Mouse (Mus musculus) natural killer cell, adult 2 months (primary cell): ENCODE measurements at regions not wholly inside any gene's neighbourhood (a gene's known extent, or its start where the extent isn't known, plus 50 kb on each side); places are given as distances from the start of the nearest gene placed in this dataset.

Experiments
- DNase-seq, 2 experiments: peaks; one replicate each; pipeline ENCODE4 v3.0.0; 2022; ENCODE audit warnings: low spot score in 2 of 2

GRCm38 (mm10) chr12:73830122-73830521 lies 71.1 kb upstream of the Hif1a start:
- DNase-seq, result no peak

GRCm38 (mm10) chr12:73830551-73831203 lies 70.5 kb upstream of the Hif1a start:
- no peak for DNase-seq

GRCm38 (mm10) chr12:73831204-73831595 lies 70.0 kb upstream of the Hif1a start:
- no peak for DNase-seq

DNA sequence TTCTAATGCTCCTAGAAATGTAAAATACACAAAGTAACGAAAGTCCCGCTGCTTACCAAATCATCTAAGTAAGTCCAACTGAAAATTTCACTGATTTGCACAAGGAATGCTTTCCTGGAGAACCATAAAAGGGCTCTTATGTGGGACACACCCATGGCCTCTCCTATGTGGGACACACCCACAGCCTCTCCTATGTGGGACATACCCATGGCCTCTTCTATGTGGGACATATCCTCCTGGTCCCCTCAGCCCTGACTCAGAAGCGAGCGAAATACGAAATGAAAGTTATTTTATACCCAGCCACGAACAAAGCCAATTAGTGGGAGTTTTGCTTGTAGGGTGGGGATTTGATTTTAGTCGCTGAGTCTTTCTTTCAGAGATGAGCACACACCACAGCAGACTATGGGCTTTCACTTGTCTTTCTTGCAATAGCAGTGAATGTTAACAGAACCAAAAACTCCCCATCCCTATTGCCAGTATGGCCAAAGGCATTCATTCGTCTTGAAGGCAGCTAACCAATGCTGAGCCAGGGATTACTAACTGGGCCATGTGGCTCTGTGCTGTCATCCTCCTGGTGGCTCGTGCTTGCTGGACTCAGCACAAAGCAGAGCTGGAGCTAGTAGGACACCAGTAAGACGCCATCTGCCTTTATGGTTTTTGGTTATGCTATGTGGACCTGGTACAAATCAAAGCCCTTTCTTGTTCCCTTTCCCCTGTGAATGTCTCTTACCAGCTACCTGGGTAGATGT lies 69.4 kb upstream of the Hif1a start:
- no peak for DNase-seq

DNA sequence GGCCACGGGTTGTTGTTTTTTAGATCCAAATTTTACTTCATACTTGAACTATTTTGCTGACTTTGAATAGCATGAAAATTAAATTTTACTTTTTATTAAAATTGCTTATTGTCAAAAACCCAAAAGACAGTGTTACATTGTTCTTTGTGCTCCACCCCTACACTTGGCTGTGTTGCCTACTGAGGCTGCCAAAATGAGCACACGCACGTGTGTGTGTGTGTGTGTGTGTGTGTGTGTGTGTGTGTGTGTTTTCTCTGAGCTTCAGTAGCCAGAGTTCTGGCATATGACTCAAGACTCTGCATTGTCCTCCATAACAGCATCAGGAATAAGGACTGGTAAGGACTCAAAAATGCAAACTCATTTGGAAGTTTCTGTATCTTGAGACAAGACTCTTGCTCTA lies 68.4 kb upstream of the Hif1a start:
- no peak for DNase-seq

GRCm38 (mm10) chr12:73836132-73836531 lies 65.0 kb upstream of the Hif1a start:
- no peak for DNase-seq

DNA sequence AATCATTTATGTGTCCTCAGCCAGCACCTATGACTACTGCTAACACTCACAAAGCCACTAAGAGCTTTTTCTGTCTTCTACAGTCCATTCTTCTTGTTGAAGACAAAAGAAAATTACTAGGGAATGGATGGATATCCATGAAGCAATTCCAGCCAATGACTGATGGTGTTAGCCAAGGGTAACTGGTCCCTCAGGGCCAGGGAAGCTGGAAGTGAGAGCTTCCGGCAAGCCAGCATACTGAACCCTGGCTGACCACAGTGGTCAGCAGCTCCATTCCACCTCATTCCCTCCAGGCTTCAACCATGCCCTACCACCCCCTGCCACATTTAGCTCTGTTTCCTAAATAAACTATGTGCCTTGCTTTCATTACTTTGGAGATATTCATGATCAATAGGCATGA lies 64.1 kb upstream of the Hif1a start:
- no peak for DNase-seq

- no peak for DNase-seq
Observed at GRCm38 (mm10) chr12:73837921-73838320, 63.3 kb upstream of the Hif1a start.

GRCm38 (mm10) chr12:73838330-73838729 lies 62.8 kb upstream of the Hif1a start:
- no peak for DNase-seq

- DNase-seq, result peak; percentile 11 to 32
Observed at GRCm38 (mm10) chr12:73842000-73842675, 59.0 kb upstream of the Hif1a start.

GRCm38 (mm10) chr12:73844782-73845181 lies 56.4 kb upstream of the Hif1a start:
- no peak for DNase-seq

- DNase-seq, result no peak
Observed at GRCm38 (mm10) chr12:73846672-73847071, 54.5 kb upstream of the Hif1a start.

DNA sequence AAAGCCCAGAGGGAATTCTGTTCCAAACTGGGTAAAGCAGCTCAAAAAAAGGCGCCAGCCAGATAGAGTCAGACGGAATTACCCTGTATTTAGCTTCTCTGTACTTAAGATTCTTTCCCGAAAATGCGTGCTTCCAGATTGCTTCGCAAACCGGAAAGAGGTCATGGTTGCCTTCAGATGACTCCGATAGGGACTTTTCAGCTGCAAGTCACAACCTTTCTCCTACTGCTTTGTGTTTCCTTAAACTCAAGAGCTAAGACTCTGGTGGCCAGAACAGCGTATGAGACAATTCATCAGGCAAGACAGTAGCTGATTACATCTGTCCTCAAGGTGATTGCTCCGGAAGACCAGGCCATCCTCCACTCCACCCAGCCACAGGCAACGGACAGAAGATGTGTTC lies 53.8 kb upstream of the Hif1a start:
- DNase-seq, result no peak

DNA sequence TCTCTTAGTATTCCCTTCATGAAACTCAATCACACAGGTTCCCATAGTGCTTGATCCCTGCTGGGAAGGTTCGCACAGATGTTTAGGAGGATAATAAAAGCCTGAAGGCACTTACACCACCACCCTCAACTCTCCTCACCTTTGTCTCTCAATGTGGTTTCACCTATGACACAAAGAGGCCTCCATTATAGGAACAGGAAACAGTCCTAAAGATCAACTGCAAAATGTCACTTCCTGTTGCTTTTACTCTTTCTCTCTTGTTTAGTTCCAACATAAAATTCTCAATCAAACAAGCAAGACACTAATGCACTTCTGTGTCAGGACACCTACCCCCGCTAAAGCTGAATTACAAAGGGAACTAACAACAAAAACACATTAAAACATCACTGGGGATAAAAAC lies 50.3 kb upstream of the Hif1a start:
- no peak for DNase-seq
